Mouse (Mus musculus): Measurements from ENCODE around the gene Sgcd. TPM values are rescaled to one million over a fixed set of nuclear protein-coding genes. Genes with fewer than 3 reads are reported as not detected.
A peak's percentile ranks its signal among the peaks of the same experiment; 100 is the strongest.

Gene Sgcd
- total RNA-seq, 2 experiments from 2014 or later: 60.7 to 78.2 TPM

DNA sequence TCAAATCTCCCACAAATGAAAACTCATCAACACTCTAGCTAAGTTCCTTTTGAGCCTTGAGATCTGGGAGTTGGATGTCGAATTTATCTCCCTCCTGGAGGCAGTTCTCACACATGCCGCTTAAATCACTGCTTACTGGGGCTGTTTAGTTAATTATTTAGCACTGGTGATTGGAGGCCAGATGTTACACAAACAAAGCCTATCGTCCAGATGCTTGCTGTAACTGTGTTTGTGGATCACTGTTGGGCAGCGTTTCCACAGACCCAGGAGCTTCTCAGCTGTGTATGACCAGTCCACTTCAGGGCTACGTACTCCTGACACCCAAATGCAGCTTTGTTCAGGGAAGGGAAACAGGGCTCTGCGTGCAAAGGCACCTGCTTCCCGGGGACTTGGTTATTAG is 858.8 kb downstream of the Sgcd start:
- TF ChIP-seq CTCF (IDR thresholded peaks at IDR 0.05): no peak
- no peak for DNase-seq

DNA sequence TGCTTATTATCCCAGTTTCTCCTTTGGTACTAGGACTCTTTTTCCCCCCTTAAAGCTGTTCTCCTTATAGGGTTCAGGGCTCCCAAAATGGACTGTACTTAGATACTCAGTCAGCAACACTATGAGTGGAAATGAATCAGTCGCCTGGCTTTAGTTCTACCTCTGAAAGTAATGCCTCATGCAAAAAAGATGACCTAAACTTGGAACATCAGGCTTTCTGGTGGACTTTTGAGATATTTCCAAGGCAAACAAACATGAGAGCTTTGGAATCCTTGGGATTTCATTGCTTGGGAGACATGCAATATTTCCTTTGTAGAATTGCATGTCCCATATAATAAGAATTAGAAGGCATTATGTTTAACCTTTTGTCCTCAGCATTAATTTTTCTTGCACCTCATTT is 859.6 kb downstream of the Sgcd start:
- no peak for DNase-seq
- no peak for TF ChIP-seq CTCF (IDR thresholded peaks at IDR 0.05)
- Histone ChIP-seq H3K4me3 (no peak overlapping the region), H3K27ac (0 out of 2 replicates have a peak overlapping the region, but pooled peaks have one; percentile 35)
- intact Hi-C loops (cut with DNase I): no loop called here

More for the DNA sequence above, 858.8 kb downstream of the Sgcd start:
- intact Hi-C loops (cut with DNase I): no loop called here
- Histone ChIP-seq H3K27ac (0 out of 2 replicates have a peak overlapping the region, but pooled peaks have one; percentile 35), H3K4me3 (no peak overlapping the region)

DNA sequence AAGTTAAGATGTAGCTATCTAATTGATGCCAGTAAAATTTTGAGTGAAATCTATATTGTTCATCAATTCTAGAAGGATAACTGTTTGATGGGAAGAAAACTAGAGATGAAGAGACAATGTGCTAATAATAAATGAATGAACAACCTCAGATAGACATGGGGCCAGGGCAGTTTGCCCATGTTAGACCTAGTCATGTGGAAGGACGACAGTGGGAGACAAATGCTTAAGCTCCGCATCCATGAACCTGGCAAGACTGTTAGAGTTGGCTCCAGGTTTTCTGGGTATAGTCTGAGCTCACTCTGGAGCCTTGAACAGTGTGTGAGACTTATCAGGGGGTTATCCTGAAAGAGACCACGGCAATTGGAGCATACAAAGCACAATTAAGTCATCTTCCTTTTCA is 860.4 kb downstream of the Sgcd start:
- Histone ChIP-seq H3K4me3 (no peak overlapping the region), H3K27ac (no peak overlapping the region)
- DNase-seq: no peak
- no peak for TF ChIP-seq CTCF (IDR thresholded peaks at IDR 0.05)
- intact Hi-C loops (cut with DNase I): no loop called here

DNA sequence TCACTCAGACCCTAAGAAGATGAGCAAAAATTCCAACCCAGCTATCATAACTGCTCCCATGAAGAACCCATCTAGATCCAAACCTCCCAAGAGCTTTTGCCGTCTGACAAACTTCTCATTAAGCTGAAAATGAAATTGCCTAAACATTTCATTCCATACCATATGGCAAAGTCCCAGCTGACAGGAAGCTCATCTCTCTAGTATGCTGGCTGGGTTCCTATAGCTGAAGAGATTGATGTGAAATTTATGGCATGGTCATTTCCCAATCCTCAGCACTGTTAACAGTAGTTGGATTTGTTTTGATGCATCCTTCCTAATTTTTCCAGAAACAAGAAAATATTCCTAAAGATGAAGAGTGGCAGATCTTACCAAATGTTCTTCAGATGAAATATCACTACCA is 867.9 kb downstream of the Sgcd start:
- no peak for TF ChIP-seq CTCF (IDR thresholded peaks at IDR 0.05)
- DNase-seq: no peak
- intact Hi-C loops (cut with DNase I): no loop called here
- H3K27ac ChIP-seq: no peak overlapping the region
- no peak overlapping the region for H3K4me3 ChIP-seq

DNA sequence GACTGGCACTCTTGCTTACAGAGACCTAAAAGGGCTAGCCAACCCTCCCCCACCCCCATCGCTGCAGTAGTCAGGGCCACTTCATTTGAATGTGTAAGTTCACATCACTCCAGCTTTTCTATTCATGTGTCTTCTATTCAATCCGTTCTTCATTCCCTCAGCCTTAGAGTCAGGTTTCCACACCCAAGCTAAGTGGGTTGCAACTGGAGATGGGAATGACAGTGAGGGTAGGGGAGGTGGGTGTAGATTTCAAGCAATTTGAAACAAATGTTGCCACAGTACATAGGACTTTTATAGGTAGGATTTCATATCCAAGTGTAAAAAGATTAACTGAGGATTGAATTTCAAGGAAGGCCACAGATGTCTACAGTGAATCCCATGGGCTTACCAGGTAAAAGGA is 870.9 kb downstream of the Sgcd start:
- Histone ChIP-seq H3K4me3 (no peak overlapping the region), H3K27ac (no peak overlapping the region)
- intact Hi-C loops (cut with DNase I): no loop called here
- no peak for TF ChIP-seq CTCF (IDR thresholded peaks at IDR 0.05)
- no peak for DNase-seq

DNA sequence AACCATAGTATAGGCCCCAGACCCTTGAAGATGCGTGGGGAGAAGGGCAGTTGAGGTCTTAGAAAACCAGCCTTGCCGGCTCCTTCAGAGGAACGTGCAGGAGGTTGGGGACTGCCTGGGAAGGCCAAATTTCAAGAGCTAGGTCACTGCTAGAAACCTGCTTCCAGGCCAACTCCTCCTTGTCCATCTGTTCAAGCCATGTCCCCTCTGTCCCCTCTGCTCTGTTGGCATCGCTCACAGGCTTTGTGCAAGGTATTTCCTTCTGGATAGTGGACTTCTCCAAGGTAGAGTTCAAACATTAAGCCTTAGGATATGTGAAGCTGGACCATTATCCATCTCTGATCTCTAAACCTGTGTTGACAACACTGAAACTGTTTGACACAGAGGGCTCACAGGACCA is 874.4 kb downstream of the Sgcd start:
- no peak for TF ChIP-seq CTCF (IDR thresholded peaks at IDR 0.05)
- DNase-seq: no peak
- no peak overlapping the region for H3K27ac ChIP-seq
- H3K4me3 ChIP-seq: no peak overlapping the region
- intact Hi-C loops (cut with DNase I): no loop called here

DNA sequence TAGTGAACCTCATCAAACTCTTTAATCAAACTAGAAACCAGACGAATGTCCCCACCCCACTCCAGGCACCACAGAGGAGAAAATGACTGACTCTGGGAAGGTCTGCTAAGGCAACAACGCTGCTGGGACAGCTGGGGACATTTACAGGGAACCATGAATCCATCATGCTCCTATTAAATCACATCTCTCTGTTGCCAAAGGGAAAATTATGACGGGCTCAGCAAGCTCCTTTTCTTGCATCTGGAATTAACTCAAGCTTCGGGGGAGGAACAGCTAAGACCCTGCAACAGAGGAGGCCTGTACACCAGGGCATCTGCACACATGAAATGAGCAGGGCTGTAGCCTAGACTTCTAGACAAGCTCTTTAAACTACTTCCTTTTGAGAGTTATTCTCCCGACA is 875.7 kb downstream of the Sgcd start:
- no peak for TF ChIP-seq CTCF (IDR thresholded peaks at IDR 0.05)
- no peak for DNase-seq
- intact Hi-C loops (cut with DNase I): no loop called here
- Histone ChIP-seq H3K27ac (no peak overlapping the region), H3K4me3 (no peak overlapping the region)

DNA sequence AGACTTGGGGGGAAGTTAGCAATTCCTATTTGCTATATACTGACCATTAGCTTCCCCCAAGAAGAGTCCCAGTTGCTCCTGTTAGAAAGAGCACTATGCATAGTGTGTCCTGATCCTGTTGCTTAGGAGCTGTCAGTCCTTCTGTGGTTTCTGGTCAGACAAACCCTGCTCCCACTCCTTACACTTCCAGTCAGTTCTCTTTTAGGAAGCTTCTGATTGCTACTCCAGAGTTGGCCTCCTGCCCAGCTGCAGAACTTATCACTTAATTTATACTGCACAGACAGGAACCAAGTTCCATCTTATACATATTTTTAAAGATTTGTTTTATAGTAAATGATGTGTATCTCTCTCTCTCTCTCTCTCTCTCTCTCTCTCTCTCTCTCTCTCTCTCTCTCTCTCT is 878.5 kb downstream of the Sgcd start:
- Histone ChIP-seq H3K27ac (no peak overlapping the region), H3K4me3 (no peak overlapping the region)
- DNase-seq: no peak
- intact Hi-C loops (cut with DNase I): no loop called here
- no peak for TF ChIP-seq CTCF (IDR thresholded peaks at IDR 0.05)

DNA sequence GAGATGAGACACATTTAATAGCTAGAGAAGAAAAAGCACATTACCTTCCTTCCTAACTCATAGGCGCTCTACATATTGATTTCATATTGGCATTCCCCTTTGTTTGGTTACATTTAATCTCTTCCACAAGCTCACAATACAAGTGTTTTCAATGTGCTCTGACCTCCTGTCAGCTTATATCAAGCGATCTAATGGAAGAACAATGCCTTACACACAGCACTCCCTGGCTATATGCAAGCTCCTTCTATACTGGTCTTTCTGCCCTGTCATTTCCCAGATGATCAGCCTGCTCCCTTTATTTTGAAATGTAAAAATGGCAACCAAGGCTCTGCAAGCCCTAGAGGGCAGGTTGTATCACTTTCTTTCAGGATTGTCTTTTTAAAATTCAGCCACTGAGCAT is 881.1 kb downstream of the Sgcd start:
- TF ChIP-seq CTCF (IDR thresholded peaks at IDR 0.05): no peak
- intact Hi-C loops (cut with DNase I): no loop called here
- no peak overlapping the region for H3K4me3 ChIP-seq
- no peak overlapping the region for H3K27ac ChIP-seq
- no peak for DNase-seq

DNA sequence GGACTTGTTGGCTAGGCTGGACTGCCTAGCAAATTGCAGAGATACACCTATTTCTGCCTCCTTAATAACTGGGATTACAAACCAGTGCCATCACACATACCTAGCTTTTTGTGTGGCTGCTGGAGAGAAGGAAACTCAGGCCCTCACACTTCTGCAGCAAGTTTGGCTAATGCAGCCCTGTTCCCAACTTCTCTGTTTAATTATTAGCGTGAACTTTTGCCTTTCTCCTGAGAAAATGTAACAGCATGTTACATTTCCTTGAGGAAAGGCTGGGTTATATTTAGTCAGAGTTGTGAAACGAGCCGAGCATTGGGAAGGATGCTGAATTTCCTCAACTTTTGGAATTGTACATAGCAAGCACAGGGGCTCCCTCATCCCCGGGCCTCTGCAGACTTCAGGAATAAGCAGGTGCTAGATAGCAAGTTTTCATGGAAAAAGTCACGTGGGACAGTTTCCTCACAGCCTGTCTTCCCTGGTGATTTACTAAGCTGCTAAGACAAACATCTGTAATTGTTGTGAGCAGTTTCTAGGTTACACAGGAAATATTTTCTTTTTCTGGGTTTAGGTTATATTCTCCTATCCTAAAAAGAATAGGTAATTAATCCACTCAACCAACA is 895.4 kb downstream of the Sgcd start:
- no peak overlapping the region for H3K27ac ChIP-seq
- intact Hi-C loops (cut with DNase I): no loop called here
- no peak for TF ChIP-seq CTCF (IDR thresholded peaks at IDR 0.05)
- no peak for DNase-seq
- H3K4me3 ChIP-seq: no peak overlapping the region

DNA sequence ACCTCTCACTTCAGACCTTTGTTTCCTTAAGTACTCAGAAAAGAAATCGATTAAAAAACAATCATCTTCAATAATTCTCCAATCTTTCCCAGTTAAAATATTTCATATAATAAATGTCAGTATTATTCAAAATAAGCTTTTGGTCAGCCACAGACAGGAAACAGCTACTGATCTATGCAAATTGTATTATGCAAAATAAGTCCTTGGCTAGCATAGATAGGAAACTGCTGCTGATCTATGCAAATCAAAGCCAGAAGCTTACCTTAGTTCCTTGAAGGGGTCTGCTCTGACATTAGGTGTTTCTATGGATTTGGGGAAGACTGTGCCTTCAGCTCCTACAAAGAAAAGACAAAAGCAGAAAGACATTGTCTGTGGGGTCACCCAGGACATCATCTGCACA is 906.3 kb downstream of the Sgcd start:
- intact Hi-C loops (cut with DNase I): no loop called here
- no peak for TF ChIP-seq CTCF (IDR thresholded peaks at IDR 0.05)

DNA sequence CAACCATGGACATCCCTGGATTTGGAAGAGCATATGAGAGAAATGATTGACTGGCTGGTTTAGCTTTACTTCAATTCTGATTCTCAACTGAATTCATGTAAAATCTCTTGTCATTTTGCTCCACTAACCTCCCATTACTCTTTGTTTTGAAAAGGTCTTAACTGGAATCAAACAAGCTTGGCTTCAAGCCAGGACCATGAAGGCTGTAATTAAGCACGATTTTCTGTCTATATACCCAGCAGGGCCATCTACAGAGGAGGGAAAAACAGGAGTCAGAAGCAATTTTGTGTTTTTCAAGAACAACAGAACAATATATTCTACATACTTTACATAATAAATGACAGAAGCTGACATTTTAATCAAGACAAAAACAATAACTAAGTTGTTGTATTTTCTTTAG is 915.2 kb downstream of the Sgcd start:
- TF ChIP-seq CTCF (IDR thresholded peaks at IDR 0.05): no peak
- H3K4me3 ChIP-seq: no peak overlapping the region
- no peak overlapping the region for H3K27ac ChIP-seq
- DNase-seq: no peak
- intact Hi-C loops (cut with DNase I): no loop called here

More for the DNA sequence above, 906.3 kb downstream of the Sgcd start:
- no peak for DNase-seq
- Histone ChIP-seq H3K27ac (no peak overlapping the region), H3K4me3 (no peak overlapping the region)

DNA sequence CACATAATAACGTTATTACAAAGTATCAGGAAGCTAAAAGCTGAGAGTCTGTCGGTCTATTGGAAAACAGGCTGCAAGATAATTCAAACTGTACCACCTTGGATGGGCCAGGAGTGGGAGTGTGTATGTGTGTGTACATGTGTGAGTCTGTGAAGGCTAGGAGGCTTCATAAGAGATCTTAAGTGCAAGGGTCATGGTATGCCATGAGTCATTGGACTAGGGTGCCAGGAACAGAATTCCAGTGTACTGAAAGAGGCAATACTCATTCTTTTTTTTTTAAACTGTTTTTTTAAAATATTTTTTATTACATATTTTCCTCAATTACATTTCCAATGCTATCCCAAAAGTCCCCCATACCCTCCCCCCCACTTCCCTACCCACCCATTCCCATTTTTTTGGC is 917.6 kb downstream of the Sgcd start:
- no peak overlapping the region for H3K4me3 ChIP-seq
- intact Hi-C loops (cut with DNase I): no loop called here
- no peak for TF ChIP-seq CTCF (IDR thresholded peaks at IDR 0.05)
- no peak for DNase-seq
- H3K27ac ChIP-seq: no peak overlapping the region

DNA sequence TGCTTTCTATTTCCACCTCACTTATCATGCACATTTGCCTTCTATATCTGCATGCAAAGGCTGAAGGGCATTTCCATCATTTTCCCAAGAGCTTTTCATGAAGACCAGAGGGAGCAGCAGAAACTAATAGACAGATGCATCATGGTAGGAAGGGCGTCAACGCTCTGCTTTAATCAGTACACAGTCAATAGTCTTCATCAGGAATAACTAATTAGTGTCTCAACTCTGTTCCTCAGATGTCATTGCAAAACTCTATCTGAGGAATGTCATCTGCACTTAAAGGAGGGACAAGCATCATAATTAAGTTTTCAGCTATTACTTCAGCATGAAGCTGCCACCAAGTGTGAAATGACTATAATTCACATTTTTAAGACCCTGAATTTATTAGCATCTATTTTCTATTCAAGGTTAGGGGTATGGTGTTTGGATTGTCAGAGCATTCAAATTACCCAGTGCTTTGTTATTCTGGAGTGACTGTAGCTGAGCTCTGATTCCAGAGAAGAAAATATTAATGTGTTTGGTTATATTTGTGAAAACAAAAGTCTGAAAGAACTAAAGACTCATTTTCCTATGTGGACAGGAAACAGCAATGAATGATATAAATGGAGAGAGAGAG is 918.9 kb downstream of the Sgcd start:
- no peak for DNase-seq
- intact Hi-C loops (cut with DNase I): no loop called here
- H3K4me3 ChIP-seq: no peak overlapping the region
- H3K27ac ChIP-seq: no peak overlapping the region
- TF ChIP-seq CTCF (IDR thresholded peaks at IDR 0.05): no peak
